Comparison of ENCODE assay signal across 14 mouse cellular contexts in the genomic region with DNA sequence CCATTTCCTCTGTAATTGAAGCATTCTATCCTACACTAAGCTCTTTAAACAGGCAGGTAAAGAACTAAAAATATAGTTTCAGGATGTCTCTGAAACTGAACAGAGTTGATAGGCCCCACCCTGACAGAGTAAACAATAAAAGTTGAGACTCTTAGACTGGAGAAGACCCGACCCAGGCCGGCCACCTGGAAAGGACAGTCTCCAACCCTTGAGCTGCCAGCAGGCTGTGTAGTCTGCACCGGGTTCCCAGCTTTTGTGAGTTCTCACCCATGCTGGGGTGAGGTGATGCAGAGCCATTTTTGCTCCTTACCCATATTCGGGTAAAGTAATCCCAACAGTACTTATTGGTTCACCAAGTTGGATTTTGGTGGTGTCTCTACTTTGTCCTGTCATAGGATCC. TPM values are rescaled to one million over a fixed set of nuclear protein-coding genes. Genes with fewer than 3 reads are reported as not detected.
A peak's percentile ranks its signal among the peaks of the same experiment; 100 is the strongest.
DNase-seq lines count a peak whose midpoint lies in the region; ATAC-seq lines count a peak whose summit lies in the region.
"Had no signal": no experiment of that assay in that cellular context is flagged by ENCODE, and none has a peak within 500 bp of the region (broad histone marks: within the 10 kb centered on the region; RNA-seq: fewer than 3 reads in every experiment).

No protein-coding gene starts in this region.

- H3K27ac ChIP-seq in kidney, embryonic 15.5 days = no peak overlapping the region
- H3K27ac ChIP-seq in forebrain, embryonic 16.5 days (ENCODE audit: low read length) = no peak overlapping the region
- H3K27ac ChIP-seq in midbrain, embryonic 16.5 days (ENCODE audit: low read length) = no peak overlapping the region

- DNase-seq in adrenal gland, adult 2 months = peak; percentile 49
- DNase-seq in adrenal gland, postnatal 36 days = no peak
- no peak for DNase-seq in kidney, postnatal 14 days
- DNase-seq in right cerebral cortex, postnatal 25 days = no peak
- DNase-seq: cerebellum, postnatal 10 days; thymus, postnatal 14 days had no signal

- no peak overlapping the region for H3K9ac ChIP-seq in kidney, embryonic 15.5 days
- no peak overlapping the region for H3K9ac ChIP-seq in forebrain, embryonic 16.5 days (replicated peaks; ENCODE audit: low read depth, low read length)
- H3K9ac ChIP-seq in midbrain, embryonic 16.5 days (ENCODE audit: low read depth, low read length) = no peak overlapping the region

- H3K9me3 ChIP-seq in kidney, embryonic 15.5 days (replicated peaks) = no peaks in the 10 kb centered on the region
- no peaks in the 10 kb centered on the region for H3K9me3 ChIP-seq in forebrain, embryonic 16.5 days (ENCODE audit: control insufficient read depth, low read length)
- H3K9me3 ChIP-seq in midbrain, embryonic 16.5 days (replicated peaks; ENCODE audit: control insufficient read depth, low read length, poor library complexity, severe bottlenecking) = no peaks in the 10 kb centered on the region

- no peak for ATAC-seq in kidney, embryonic 15.5 days (replicated peaks; ENCODE audit: low FRiP score)
- ATAC-seq in forebrain, embryonic 16.5 days = no peak
- no peak for ATAC-seq in midbrain, embryonic 16.5 days
- ATAC-seq in cerebellum, adult (ENCODE audit: insufficient number of reproducible peaks, low FRiP score, low TSS enrichment) = no peak

- H3K4me2 ChIP-seq in kidney, embryonic 15.5 days = 0 out of 2 replicates have a peak overlapping the region, but pooled peaks have one; percentile 3
- peak overlapping the region; percentile 12; the same call in 1 of the 2 replicates for H3K4me2 ChIP-seq in forebrain, embryonic 16.5 days (ENCODE audit: low read length)
- H3K4me2 ChIP-seq in midbrain, embryonic 16.5 days (ENCODE audit: low read length) = peak overlapping the region; percentile 32; the same call in 1 of the 2 replicates

- H3K4me1 ChIP-seq in kidney, embryonic 15.5 days = peaks cover 11% of the 10 kb centered on the region
- H3K4me1 ChIP-seq in forebrain, embryonic 16.5 days (replicated peaks; ENCODE audit: control insufficient read depth, insufficient read depth, low read length) = peaks cover 37% of the 10 kb centered on the region
- peaks cover 48% of the 10 kb centered on the region for H3K4me1 ChIP-seq in midbrain, embryonic 16.5 days (ENCODE audit: control insufficient read depth, insufficient read depth, low read length)

- H3K4me3 ChIP-seq in kidney, embryonic 15.5 days (replicated peaks) = no peak overlapping the region
- H3K4me3 ChIP-seq in forebrain, embryonic 16.5 days (replicated peaks; ENCODE audit: low read length) = no peak overlapping the region
- H3K4me3 ChIP-seq in midbrain, embryonic 16.5 days (ENCODE audit: low read depth, low read length) = no peak overlapping the region

- H3K36me3 ChIP-seq in kidney, embryonic 15.5 days = peaks cover 31% of the 10 kb centered on the region
- peaks cover 3% of the 10 kb centered on the region for H3K36me3 ChIP-seq in forebrain, embryonic 16.5 days (ENCODE audit: control insufficient read depth, insufficient read depth)
- H3K36me3 ChIP-seq in midbrain, embryonic 16.5 days (ENCODE audit: control insufficient read depth, insufficient read depth, low read length) = peaks cover 9% of the 10 kb centered on the region

- no peaks in the 10 kb centered on the region for H3K27me3 ChIP-seq in kidney, embryonic 15.5 days
- H3K27me3 ChIP-seq in forebrain, embryonic 16.5 days (replicated peaks; ENCODE audit: control insufficient read depth, insufficient read depth, low read length) = no peaks in the 10 kb centered on the region
- H3K27me3 ChIP-seq in midbrain, embryonic 16.5 days (ENCODE audit: control insufficient read depth, insufficient read depth, low read depth, low read length) = no peaks in the 10 kb centered on the region

- WGBS in kidney, embryonic 15.5 days = 72% methylated on average over 4 of the region's 4 CpGs
- 81% methylated on average over 4 of the region's 4 CpGs for WGBS in forebrain, embryonic 16.5 days
- WGBS in midbrain, embryonic 16.5 days = 70% methylated on average over 4 of the region's 4 CpGs

RNA-seq across cellular contexts. Expression of a gene that starts 10.1 kb away (rescaled TPM):
- 100 to 1,000 TPM; 567 to 693 TPM for total RNA-seq in adrenal gland, adult 2 months (2021)
- 50.2 and 59.9 TPM in 2 replicates for polyA plus RNA-seq in adrenal gland, adult 2 months (2012; rRNA removed)
- total RNA-seq in adrenal gland, postnatal 36 days (2021) = 100 to 1,000 TPM; 322 to 834 TPM
- 231 and 232 TPM in 2 replicates for polyA plus RNA-seq in kidney, embryonic 15.5 days (2015; fragmentation: Nextera tagmentation; extraction: Ambion mirVana)
- 496 and 516 TPM in 2 replicates for polyA plus RNA-seq in forebrain, embryonic 16.5 days (2015; fragmentation: Nextera tagmentation; extraction: Ambion mirVana)
- polyA plus RNA-seq in midbrain, embryonic 16.5 days (2015; fragmentation: Nextera tagmentation; extraction: Ambion mirVana) = 553 and 565 TPM in 2 replicates

RNA-seq across cellular contexts. Expression of a gene that starts 10.3 kb away (rescaled TPM):
- total RNA-seq in adrenal gland, adult 2 months (2021) = 10 to 100 TPM; 29.1 to 38.3 TPM
- 5.7 and 8.0 TPM in 2 replicates for polyA plus RNA-seq in adrenal gland, adult 2 months (2012; rRNA removed)
- total RNA-seq in adrenal gland, postnatal 36 days (2021) = 10 to 100 TPM; 36.8 to 37.0 TPM
- 10.5 and 13.1 TPM in 2 replicates for polyA plus RNA-seq in kidney, embryonic 15.5 days (2015; fragmentation: Nextera tagmentation; extraction: Ambion mirVana)
- 12.2 and 16.5 TPM in 2 replicates for polyA plus RNA-seq in forebrain, embryonic 16.5 days (2015; fragmentation: Nextera tagmentation; extraction: Ambion mirVana)
- 9.8 and 12.4 TPM in 2 replicates for polyA plus RNA-seq in midbrain, embryonic 16.5 days (2015; fragmentation: Nextera tagmentation; extraction: Ambion mirVana)

RNA-seq across cellular contexts. Expression of a gene that starts 53.2 kb away (rescaled TPM):
- total RNA-seq in adrenal gland, adult 2 months (2021) = not detected
- polyA plus RNA-seq in adrenal gland, adult 2 months (2012; rRNA removed) = not detected in 2 replicates
- total RNA-seq in adrenal gland, postnatal 36 days (2021) = not detected
- 1.1 and 1.4 TPM in 2 replicates for polyA plus RNA-seq in kidney, embryonic 15.5 days (2015; fragmentation: Nextera tagmentation; extraction: Ambion mirVana)
- polyA plus RNA-seq in forebrain, embryonic 16.5 days (2015; fragmentation: Nextera tagmentation; extraction: Ambion mirVana) = 1.5 and 2.9 TPM in 2 replicates
- polyA plus RNA-seq in midbrain, embryonic 16.5 days (2015; fragmentation: Nextera tagmentation; extraction: Ambion mirVana) = 1.6 and 3.1 TPM in 2 replicates
- total RNA-seq: gastrocnemius, adult 8-10 months; heart, postnatal 10 days had no signal

RNA-seq across cellular contexts. Expression of a gene that starts 56.8 kb away (rescaled TPM):
- not detected for total RNA-seq in adrenal gland, adult 2 months (2021)
- not detected in 2 replicates for polyA plus RNA-seq in adrenal gland, adult 2 months (2012; rRNA removed)
- total RNA-seq in adrenal gland, postnatal 36 days (2021) = not detected
- not detected in 2 replicates for polyA plus RNA-seq in kidney, embryonic 15.5 days (2015; fragmentation: Nextera tagmentation; extraction: Ambion mirVana)
- not detected in 2 replicates for polyA plus RNA-seq in forebrain, embryonic 16.5 days (2015; fragmentation: Nextera tagmentation; extraction: Ambion mirVana)
- not detected in 2 replicates for polyA plus RNA-seq in midbrain, embryonic 16.5 days (2015; fragmentation: Nextera tagmentation; extraction: Ambion mirVana)
- total RNA-seq: adrenal gland, adult 18-20 months; gastrocnemius, adult 8-10 months; heart, postnatal 10 days had no signal
- polyA plus RNA-seq: limb, embryonic 11.5 days had no signal
